Comparison of ENCODE assay signal across 19 mouse cellular contexts in the genomic region with DNA sequence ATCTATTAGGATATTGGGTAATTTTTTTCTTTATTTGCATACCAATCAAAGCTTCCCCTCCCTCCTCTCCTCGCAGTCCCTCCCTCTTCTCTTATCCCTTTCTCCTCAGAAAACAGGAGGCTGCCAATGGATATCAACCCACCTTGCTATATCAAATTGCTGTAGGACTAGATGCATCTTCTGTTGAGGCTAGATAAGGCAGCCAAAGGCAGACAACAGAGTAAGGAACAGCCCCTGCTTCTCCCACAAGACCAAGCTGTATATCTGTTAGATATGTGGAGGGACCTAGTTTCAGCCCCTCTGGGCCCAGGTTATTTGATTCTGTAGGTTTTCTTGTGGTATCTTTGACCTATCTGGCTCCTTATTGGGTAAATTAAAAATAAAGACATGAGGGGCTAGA.
"Had no signal": no experiment of that assay in that cellular context is flagged by ENCODE, and none has a peak within 500 bp of the region (broad histone marks: within the 10 kb centered on the region; RNA-seq: fewer than 3 reads in every experiment).

No protein-coding gene starts in this region.

- H3K27ac ChIP-seq: kidney, embryonic 15.5 days; left cerebral cortex, adult 2 months; lung, embryonic 15.5 days; midbrain, embryonic 12.5 days; midbrain, embryonic 15.5 days; neural tube, embryonic 12.5 days; neural tube, embryonic 15.5 days had no signal

- DNase-seq: kidney, adult 11 months; kidney, adult 8-10 months; kidney, postnatal 10 days; kidney, postnatal 36 days; layer of hippocampus, postnatal 36 days; lung, adult 18-20 months; lung, postnatal 10 days; lung, postnatal 36 days; right cerebral cortex, adult 18-20 months; right cerebral cortex, postnatal 25 days; thymus, adult 18-20 months; thymus, postnatal 36 days had no signal

- H3K4me3 ChIP-seq: kidney, embryonic 15.5 days; left cerebral cortex, adult 2 months; lung, embryonic 15.5 days; midbrain, embryonic 12.5 days; midbrain, embryonic 15.5 days; neural tube, embryonic 12.5 days; neural tube, embryonic 15.5 days had no signal

- ATAC-seq: midbrain, embryonic 15.5 days had no signal

- H3K4me1 ChIP-seq: kidney, embryonic 15.5 days; lung, embryonic 15.5 days; midbrain, embryonic 12.5 days; midbrain, embryonic 15.5 days; neural tube, embryonic 12.5 days; neural tube, embryonic 15.5 days had no signal

- H3K9ac ChIP-seq: kidney, embryonic 15.5 days; lung, embryonic 15.5 days; midbrain, embryonic 12.5 days; midbrain, embryonic 15.5 days; neural tube, embryonic 12.5 days; neural tube, embryonic 15.5 days had no signal

- H3K27me3 ChIP-seq: neural tube, embryonic 12.5 days had no signal

- H3K4me2 ChIP-seq: kidney, embryonic 15.5 days; lung, embryonic 15.5 days; midbrain, embryonic 12.5 days; midbrain, embryonic 15.5 days; neural tube, embryonic 12.5 days; neural tube, embryonic 15.5 days had no signal

- H3K9me3 ChIP-seq: kidney, embryonic 15.5 days; lung, embryonic 15.5 days; midbrain, embryonic 12.5 days; midbrain, embryonic 15.5 days; neural tube, embryonic 12.5 days; neural tube, embryonic 15.5 days had no signal
